Mouse (Mus musculus): ENCODE data around the gene Kazald1.
A peak's percentile ranks its signal among the peaks of the same experiment; 100 is the strongest.

DNA sequence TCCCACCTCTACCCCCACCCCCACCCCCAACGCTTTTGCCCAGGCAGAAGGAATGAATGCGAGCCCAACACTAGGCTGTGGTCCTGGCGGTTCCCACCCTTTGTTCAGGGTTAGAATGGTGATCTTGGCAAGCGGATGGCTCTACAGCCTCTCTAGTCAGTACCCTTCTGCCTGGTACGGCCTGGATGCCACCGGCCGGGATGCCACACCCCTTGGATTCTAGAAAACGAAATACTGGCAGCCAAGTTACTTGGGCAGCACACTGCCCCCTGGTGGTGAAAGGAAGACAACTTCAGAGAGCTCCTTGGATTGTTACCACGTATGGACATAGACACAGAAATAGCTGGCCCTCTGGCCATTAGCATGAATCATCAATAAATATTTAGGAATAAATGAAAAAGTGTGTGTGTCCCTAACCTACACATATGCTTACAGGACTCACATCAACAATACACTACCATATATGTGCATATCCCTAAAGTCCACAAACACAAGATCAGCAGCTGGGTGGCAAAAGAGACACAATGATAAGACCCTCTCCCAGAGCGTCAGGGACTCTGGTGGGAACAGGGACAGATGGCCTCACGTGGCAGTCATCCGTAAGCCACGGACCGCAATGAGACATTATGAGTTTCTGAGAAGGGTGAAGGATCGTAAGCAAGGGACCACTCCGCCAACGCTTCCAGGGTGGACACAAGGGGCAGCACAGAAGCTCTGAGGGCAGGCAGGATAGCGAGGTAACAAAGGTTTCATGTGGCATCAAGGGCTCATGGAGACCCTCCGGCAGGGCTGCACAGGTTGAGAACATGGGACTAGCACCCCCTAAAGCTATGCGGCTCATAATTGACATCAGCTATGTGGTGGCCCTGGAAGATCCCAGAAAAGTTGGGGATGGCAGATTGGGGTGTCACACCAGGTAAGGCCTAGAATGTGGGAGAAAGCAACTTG is 44.0 kb upstream of the Kazald1 start:
- peak; percentile 32 for TF ChIP-seq CTCF (IDR thresholded peaks at IDR 0.05; ENCODE audit: insufficient read depth, low read depth, low read length)
- no peak for TF ChIP-seq POLR2A (IDR thresholded peaks at IDR 0.05; ENCODE audit: insufficient read depth, low read depth, low read length)

All from olfactory bulb, adult 2 months (tissue).